Mouse (Mus musculus): ENCODE results near the gene 4430402I18Rik.

4430402I18Rik gene

GRCm38 (mm10) chr19:28900771-28901170 is 66.8 kb downstream of the 4430402I18Rik start:
- no peak for DNase-seq (ENCODE audit: low spot score)

- DNase-seq (ENCODE audit: low spot score) = no peak
These were observed 70.1 kb downstream of the 4430402I18Rik start for GRCm38 (mm10) chr19:28897497-28897896.

GRCm38 (mm10) chr19:28896639-28897038 is 71.0 kb downstream of the 4430402I18Rik start:
- DNase-seq (ENCODE audit: low spot score) = no peak

- DNase-seq (ENCODE audit: low spot score) = no peak
These were observed 75.7 kb downstream of the 4430402I18Rik start for GRCm38 (mm10) chr19:28891864-28892263.

GRCm38 (mm10) chr19:28891238-28891637 is 76.4 kb downstream of the 4430402I18Rik start:
- DNase-seq (ENCODE audit: low spot score) = no peak

GRCm38 (mm10) chr19:28889251-28889650 is 78.3 kb downstream of the 4430402I18Rik start:
- no peak for DNase-seq (ENCODE audit: low spot score)

GRCm38 (mm10) chr19:28888496-28888895 is 79.1 kb downstream of the 4430402I18Rik start:
- DNase-seq (ENCODE audit: low spot score) = no peak

- no peak for DNase-seq (ENCODE audit: low spot score)
These were observed 84.5 kb downstream of the 4430402I18Rik start for GRCm38 (mm10) chr19:28883126-28883525.

GRCm38 (mm10) chr19:28879476-28879875 is 88.1 kb downstream of the 4430402I18Rik start:
- no peak for DNase-seq (ENCODE audit: low spot score)

- no peak for DNase-seq (ENCODE audit: low spot score)
These were observed 97.2 kb downstream of the 4430402I18Rik start for GRCm38 (mm10) chr19:28870351-28870750.

- no peak for DNase-seq (ENCODE audit: low spot score)
These were observed 98.2 kb downstream of the 4430402I18Rik start for GRCm38 (mm10) chr19:28869251-28869855.

GRCm38 (mm10) chr19:28865501-28865900 is 102.1 kb downstream of the 4430402I18Rik start:
- DNase-seq (ENCODE audit: low spot score) = no peak

- no peak for DNase-seq (ENCODE audit: low spot score)
These were observed 102.6 kb downstream of the 4430402I18Rik start for GRCm38 (mm10) chr19:28864981-28865380.

- DNase-seq (ENCODE audit: low spot score) = no peak
These were observed 104.0 kb downstream of the 4430402I18Rik start for GRCm38 (mm10) chr19:28863626-28864025.

- no peak for DNase-seq (ENCODE audit: low spot score)
These were observed 107.4 kb downstream of the 4430402I18Rik start for GRCm38 (mm10) chr19:28860246-28860645.

- DNase-seq (ENCODE audit: low spot score) = no peak
These were observed 112.8 kb downstream of the 4430402I18Rik start for GRCm38 (mm10) chr19:28854831-28855230.

GRCm38 (mm10) chr19:28852001-28852400 is 115.6 kb downstream of the 4430402I18Rik start:
- no peak for DNase-seq (ENCODE audit: low spot score)

GRCm38 (mm10) chr19:28850510-28850909 is 117.1 kb downstream of the 4430402I18Rik start:
- no peak for DNase-seq (ENCODE audit: low spot score)

GRCm38 (mm10) chr19:28844946-28845710 is 122.5 kb downstream of the 4430402I18Rik start:
- DNase-seq (ENCODE audit: low spot score) = no peak

All from urinary bladder, postnatal 10 days (tissue).